ENCODE assay signal across 27 mouse cellular contexts in genomic region chr3:85490204-85490603, GRCm38 (mm10).
DNase-seq lines count a peak whose midpoint lies in the region; TF ChIP-seq lines count a peak whose summit lies in the region.
"Had no signal": no experiment of that assay in that cellular context is flagged by ENCODE, and none has a peak within 500 bp of the region (broad histone marks: within the 10 kb centered on the region; RNA-seq: fewer than 3 reads in every experiment).

No protein-coding gene starts in this region.

- H3K4me1 ChIP-seq in heart, embryonic 10.5 days, result no peaks in the 10 kb centered on the region
- H3K4me1 ChIP-seq: embryonic facial prominence, embryonic 13.5 days; forebrain, embryonic 12.5 days; forebrain, embryonic 15.5 days; heart, embryonic 12.5 days; heart, embryonic 15.5 days; hindbrain, embryonic 13.5 days had no signal

- no peaks in the 10 kb centered on the region for H3K27me3 ChIP-seq in heart, embryonic 10.5 days (ENCODE audit: insufficient read depth, poor library complexity, severe bottlenecking)
- H3K27me3 ChIP-seq: embryonic facial prominence, embryonic 13.5 days; forebrain, embryonic 12.5 days; forebrain, embryonic 15.5 days; heart, embryonic 12.5 days; heart, embryonic 15.5 days; hindbrain, embryonic 13.5 days had no signal

- H3K36me3 ChIP-seq in heart, embryonic 10.5 days, result no peaks in the 10 kb centered on the region
- H3K36me3 ChIP-seq: embryonic facial prominence, embryonic 10.5 days; embryonic facial prominence, embryonic 13.5 days; forebrain, embryonic 12.5 days; forebrain, embryonic 15.5 days; heart, embryonic 12.5 days; heart, embryonic 15.5 days; hindbrain, embryonic 10.5 days; hindbrain, embryonic 13.5 days had no signal

- intact Hi-C loops in left cerebral cortex, adult 2 months (cut with DNase I), result no loop called here

- no peak overlapping the region for H3K27ac ChIP-seq in heart, embryonic 10.5 days
- peak overlapping the region; percentile 88 for H3K27ac ChIP-seq in left cerebral cortex, adult 2 months
- H3K27ac ChIP-seq: embryonic facial prominence, embryonic 10.5 days; embryonic facial prominence, embryonic 13.5 days; forebrain, embryonic 12.5 days; forebrain, embryonic 15.5 days; heart, embryonic 15.5 days; hindbrain, embryonic 10.5 days; hindbrain, embryonic 13.5 days; hindbrain, postnatal 0 days had no signal

- no peak overlapping the region for H3K4me3 ChIP-seq in heart, embryonic 10.5 days
- no peak overlapping the region for H3K4me3 ChIP-seq in left cerebral cortex, adult 2 months
- H3K4me3 ChIP-seq: embryonic facial prominence, embryonic 10.5 days; embryonic facial prominence, embryonic 13.5 days; erythroblast, embryonic 14.5 days; forebrain, embryonic 12.5 days; forebrain, embryonic 15.5 days; heart, embryonic 12.5 days; heart, embryonic 15.5 days; hindbrain, embryonic 10.5 days; hindbrain, embryonic 13.5 days had no signal

- no peak for TF ChIP-seq CTCF in left cerebral cortex, adult 2 months (IDR thresholded peaks at IDR 0.05)

- no peaks in the 10 kb centered on the region for H3K9me3 ChIP-seq in heart, embryonic 10.5 days
- H3K9me3 ChIP-seq: embryonic facial prominence, embryonic 10.5 days; embryonic facial prominence, embryonic 13.5 days; forebrain, embryonic 12.5 days; forebrain, embryonic 15.5 days; heart, embryonic 12.5 days; heart, embryonic 15.5 days; hindbrain, embryonic 10.5 days; hindbrain, embryonic 13.5 days had no signal

- 84% methylated on average over 3 of the region's 3 CpGs for WGBS in heart, embryonic 10.5 days

- peak; percentile 53 for DNase-seq in heart, adult 11 months
- DNase-seq in heart, embryonic 10.5 days (ENCODE audit: low spot score), result no peak
- DNase-seq in left cerebral cortex, adult 2 months (ENCODE audit: extremely low spot score in 1 of 2, low spot score in 2 of 2), result no peak
- no peak for DNase-seq in left cerebral cortex, adult 18-20 months (ENCODE audit: low spot score in 2 of 2)
- DNase-seq in brain, adult 2 months (ENCODE audit: low read depth, low spot score), result peak; percentile 84
- peak; percentile 93 for DNase-seq in telencephalon, adult 2 months (ENCODE audit: low read depth, low spot score)
- DNase-seq: adrenal gland, adult 2 months; adrenal gland, postnatal 14 days; cerebellum, adult 11-12 months; cerebellum, adult 8-10 months; cerebellum, postnatal 10 days; cerebellum, postnatal 36 days; embryo, embryonic 11 days; gastrocnemius, postnatal 10 days; gastrocnemius, postnatal 36 days; heart, postnatal 10 days; heart, postnatal 36 days had no signal

Comparison
In these comparisons a context has a peak if more than half of its experiments do, and no peak if none do; other contexts are left out.
1. DNase-seq: peak in heart, adult 11 months (single experiment), brain, adult 2 months (single experiment) and telencephalon, adult 2 months (single experiment); none in heart, embryonic 10.5 days (single experiment), left cerebral cortex, adult 2 months (0 of 2) and left cerebral cortex, adult 18-20 months (0 of 2).